Mouse (Mus musculus) cerebellum, adult 2 months (tissue): ENCODE measurements around the gene Zfp335. TPM values are rescaled to one million over a fixed set of nuclear protein-coding genes. Genes with fewer than 3 reads are reported as not detected.

Source experiments
- DNase-seq, 2 experiments: peaks; one replicate each; pipeline ENCODE4 v3.0.0; 2021
- H3K27ac ChIP-seq: fragments of 200-500 bp; 2 replicates; pipeline ENCODE4 v1.5.1; 2012; ENCODE audit warnings: low read length, control low read depth, inconsistent platforms; ENCODE audit not compliant: insufficient read depth
- H3K27me3 ChIP-seq: fragments of 200-500 bp; 2 replicates; pipeline ENCODE4 v1.6.1; 2012; ENCODE audit warnings: inconsistent platforms, mild to moderate bottlenecking, low read length, moderate library complexity; ENCODE audit not compliant: control insufficient read depth, insufficient read depth
- H3K4me1 ChIP-seq: fragments of 200-500 bp; 2 replicates; pipeline ENCODE4 v1.6.1; 2011; ENCODE audit warnings: low read length; ENCODE audit not compliant: control insufficient read depth, insufficient read depth
- H3K4me3 ChIP-seq: fragments of 200-500 bp; replicated peaks from 2 replicates; pipeline ENCODE3; 2011; ENCODE audit warnings: mild to moderate bottlenecking, low read depth, low read length, control low read depth; ENCODE audit not compliant: insufficient read depth
- CTCF ChIP-seq: fragments of 200-500 bp; IDR thresholded peaks from 2 replicates; pipeline ENCODE4 v1.5.1; 2011; ENCODE audit warnings: low read depth, mild to moderate bottlenecking, control low read depth, low read length, moderate library complexity, borderline replicate concordance; ENCODE audit not compliant: insufficient read depth
- POLR2A ChIP-seq: fragments of 200-500 bp; IDR thresholded peaks from 2 replicates; pipeline ENCODE4 v1.6.1; 2011; ENCODE audit warnings: low read length, control low read depth, borderline replicate concordance; ENCODE audit not compliant: insufficient read depth
- WGBS: fragments of 180-500 bp; shearing (Covaris S2); methylation state at CpG from one replicate; pipeline ENCODE4 v1.1.7; 2018; 5-methylcytosine and 5-hydroxymethylcytosine counted together
- polyA plus RNA-seq: library from polyadenylated mRNA; depleted of rRNA; stranded (reverse); fragments of >200 nt; gene quantifications from 2 replicates; pipeline ENCODE4 v1.2.3, GENCODE M21; 2012

The Zfp335 gene
- polyA plus RNA-seq, 1 experiment, result 32.0 TPM

GRCm38 (mm10) chr2:164938146-164939091 is 26.9 kb upstream of the Zfp335 start:
- H3K4me1 ChIP-seq, result peaks cover 11% of the 10 kb centered on the region; the same call in 1 of the 2 replicates
- DNase-seq, result peak; percentile 83
- H3K27ac ChIP-seq, result peak overlapping the region; percentile 68
- H3K4me3 ChIP-seq, result peak overlapping the region; percentile 54
- no peaks in the 10 kb centered on the region for H3K27me3 ChIP-seq
- 2% methylated on average over 39 of the region's 39 CpGs for WGBS
- TF ChIP-seq POLR2A (peak; percentile 84), CTCF (no peak)

GRCm38 (mm10) chr2:164935991-164936390 is 24.4 kb upstream of the Zfp335 start:
- Histone ChIP-seq H3K4me3 (no peak overlapping the region), H3K27me3 (no peaks in the 10 kb centered on the region), H3K4me1 (peaks cover 11% of the 10 kb centered on the region; the same call in 1 of the 2 replicates), H3K27ac (no peak overlapping the region)
- DNase-seq, result no peak
- TF ChIP-seq POLR2A (no peak), CTCF (no peak)
- WGBS, result 78% methylated on average over 4 of the region's 4 CpGs

DNA sequence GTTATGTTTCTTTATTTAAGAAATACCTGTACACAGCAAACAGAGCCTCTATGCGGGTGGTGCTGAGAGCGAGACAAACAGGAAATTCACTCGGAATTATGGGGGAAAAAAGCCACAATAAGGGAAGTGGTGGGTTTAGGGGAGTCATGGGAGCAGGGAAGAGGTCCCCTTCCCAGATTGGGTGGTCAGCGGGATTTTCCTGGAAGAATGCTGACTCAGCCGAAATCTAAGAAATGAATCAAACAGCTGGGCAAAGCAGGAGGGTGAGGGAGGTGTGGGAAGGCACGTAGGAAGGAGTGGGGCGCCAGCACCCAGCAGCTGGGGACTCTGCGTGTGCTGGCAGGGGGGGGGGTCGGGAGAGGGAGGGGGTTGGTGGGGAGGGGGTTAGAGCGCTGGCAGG is 22.0 kb upstream of the Zfp335 start:
- DNase-seq, result no peak
- Histone ChIP-seq H3K4me1 (peaks cover 3% of the 10 kb centered on the region; the same call in 1 of the 2 replicates), H3K4me3 (no peak overlapping the region), H3K27me3 (no peaks in the 10 kb centered on the region), H3K27ac (no peak overlapping the region)
- 39% methylated on average over 10 of the region's 10 CpGs for WGBS
- TF ChIP-seq CTCF (no peak), POLR2A (no peak)

DNA sequence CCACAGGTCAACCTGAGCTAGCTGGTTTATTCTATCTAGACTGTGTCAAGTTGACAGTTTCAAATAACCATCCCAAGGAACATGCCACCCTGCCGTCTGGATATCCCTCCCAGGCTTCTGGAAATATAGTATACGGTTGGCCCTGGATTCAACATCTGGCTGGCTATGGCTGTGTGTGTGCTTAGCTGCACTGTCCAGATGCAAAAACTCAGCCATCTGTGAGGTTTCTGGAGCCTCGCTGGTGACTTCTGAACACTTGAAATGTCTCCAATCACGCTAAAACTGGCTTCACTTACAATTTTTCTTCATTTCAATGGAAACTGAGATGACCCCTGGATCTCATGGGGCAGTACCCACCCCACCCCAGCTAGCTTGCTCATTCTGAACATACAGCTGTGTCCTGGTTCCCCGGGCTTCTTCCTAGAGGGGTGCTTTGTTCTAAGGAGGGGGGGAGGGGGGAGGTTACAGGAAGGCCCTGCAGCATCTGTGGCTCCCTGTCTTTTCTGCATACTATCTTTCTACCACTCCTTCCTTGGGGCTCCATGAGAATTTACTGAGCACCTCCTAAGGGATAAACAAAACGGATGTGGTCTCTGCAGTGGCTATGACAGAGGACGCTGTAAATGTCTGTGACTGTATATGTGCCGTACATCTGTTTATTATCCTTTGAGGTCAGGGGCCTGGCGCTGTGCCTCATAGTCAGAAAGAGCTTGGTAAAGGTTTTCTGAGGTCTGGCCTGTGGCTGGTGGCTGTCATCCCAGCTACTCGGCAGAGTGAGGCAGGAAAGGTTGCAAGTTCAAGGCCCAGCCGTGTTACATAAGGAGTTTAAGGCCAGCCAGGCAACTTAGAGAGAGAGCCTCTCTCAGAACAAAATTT is 19.4 kb upstream of the Zfp335 start:
- Histone ChIP-seq H3K4me3 (no peak overlapping the region), H3K27ac (no peak overlapping the region), H3K4me1 (no peaks in the 10 kb centered on the region), H3K27me3 (no peaks in the 10 kb centered on the region)
- TF ChIP-seq POLR2A (no peak), CTCF (no peak)
- WGBS, result 65% methylated on average over 11 of the region's 11 CpGs
- DNase-seq, result no peak

GRCm38 (mm10) chr2:164924100-164924857 is 12.7 kb upstream of the Zfp335 start:
- Histone ChIP-seq H3K27me3 (no peaks in the 10 kb centered on the region), H3K4me1 (peaks cover 4% of the 10 kb centered on the region; the same call in 1 of the 2 replicates), H3K4me3 (no peak overlapping the region), H3K27ac (no peak overlapping the region)
- WGBS, result 39% methylated on average over 11 of the region's 11 CpGs
- peak; percentile 91 to 96 for DNase-seq
- TF ChIP-seq CTCF (peak; percentile 96), POLR2A (no peak)

DNA sequence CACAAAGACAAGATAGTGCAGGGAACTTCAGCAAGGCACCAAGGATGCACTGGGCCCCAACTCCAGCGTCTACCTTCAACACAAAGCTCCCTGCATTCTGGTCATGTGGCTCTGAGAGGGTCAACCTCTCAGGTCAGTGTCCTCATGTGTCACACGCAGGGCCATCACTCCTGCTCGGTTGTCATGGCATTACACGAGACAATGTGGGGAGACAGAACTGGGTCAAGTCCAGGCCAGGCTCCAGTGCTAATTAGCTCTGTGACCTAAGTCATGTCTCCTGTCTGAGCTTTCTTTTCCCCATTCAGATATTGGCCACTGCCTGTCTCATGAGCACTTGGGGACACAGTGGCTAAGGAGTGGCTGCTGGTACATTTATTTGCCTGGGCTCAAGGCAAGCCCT is 11.7 kb upstream of the Zfp335 start:
- Histone ChIP-seq H3K4me1 (peaks cover 4% of the 10 kb centered on the region; the same call in 1 of the 2 replicates), H3K27ac (no peak overlapping the region), H3K4me3 (no peak overlapping the region), H3K27me3 (no peaks in the 10 kb centered on the region)
- 60% methylated on average over 4 of the region's 4 CpGs for WGBS
- TF ChIP-seq CTCF (no peak), POLR2A (no peak)
- DNase-seq, result no peak

DNA sequence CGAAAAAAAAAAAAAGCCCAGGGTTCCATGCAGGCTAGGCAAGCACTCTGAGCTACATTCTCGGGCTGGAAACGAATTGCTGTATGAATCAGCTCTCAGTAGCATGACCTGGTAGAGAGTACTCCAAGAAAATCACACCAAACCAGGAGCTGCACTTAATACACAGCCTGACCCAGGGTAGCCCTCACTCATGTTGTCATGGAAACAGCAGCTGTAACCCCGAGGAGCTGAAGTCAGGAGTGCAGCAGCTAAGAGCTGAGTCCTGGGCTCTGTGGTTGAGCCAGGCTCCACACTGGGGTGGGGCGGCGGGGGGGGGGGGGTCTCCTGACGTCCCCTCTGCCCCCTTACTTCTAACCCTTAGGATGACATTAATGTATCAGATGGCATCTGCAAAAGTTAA is 10.4 kb upstream of the Zfp335 start:
- DNase-seq, result no peak
- WGBS, result 62% methylated on average over 7 of the region's 7 CpGs
- TF ChIP-seq CTCF (no peak), POLR2A (no peak)

DNA sequence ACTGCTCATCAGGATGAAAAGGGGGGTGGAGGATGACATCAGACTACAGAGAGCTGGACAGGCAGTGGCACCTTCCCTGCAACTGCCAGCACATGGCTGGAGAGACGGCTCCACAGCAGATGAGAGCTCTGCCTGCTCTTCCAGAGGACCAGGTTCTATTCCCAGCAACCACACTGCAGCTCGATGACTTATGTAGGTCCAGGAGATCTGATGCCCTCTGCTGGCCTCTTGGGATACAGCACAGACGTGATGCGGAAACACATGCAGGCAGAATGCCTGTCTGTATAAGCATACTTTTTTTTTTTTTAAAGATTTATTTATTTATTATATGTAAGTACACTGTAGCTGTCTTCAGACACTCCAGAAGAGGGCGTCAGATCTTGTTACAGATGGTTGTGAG is 6.8 kb upstream of the Zfp335 start:
- no peak for TF ChIP-seq POLR2A
- peak; percentile 51; the same call in 1 of the 2 replicates for TF ChIP-seq CTCF
- WGBS, result 63% methylated on average over 5 of the region's 5 CpGs
- DNase-seq, result no peak
- Histone ChIP-seq H3K27me3 (no peaks in the 10 kb centered on the region), H3K27ac (no peak overlapping the region), H3K4me1 (peaks cover 3% of the 10 kb centered on the region; the same call in 1 of the 2 replicates), H3K4me3 (no peak overlapping the region)

More for the DNA sequence above, 10.4 kb upstream of the Zfp335 start:
- Histone ChIP-seq H3K4me3 (no peak overlapping the region), H3K4me1 (peaks cover 4% of the 10 kb centered on the region; the same call in 1 of the 2 replicates), H3K27me3 (no peaks in the 10 kb centered on the region), H3K27ac (no peak overlapping the region)
